Mouse (Mus musculus) spleen, adult 2 months (tissue): ENCODE measurements around the gene Egfem1.

Experiments
- CTCF ChIP-seq: fragments of 200-500 bp; IDR thresholded peaks from 2 replicates; pipeline ENCODE4 v1.5.1; 2011; ENCODE audit warnings: mild to moderate bottlenecking, inconsistent platforms; ENCODE audit not compliant: insufficient read depth, insufficient read length, insufficient replicate concordance; ENCODE audit errors: extremely low read depth
- POLR2A ChIP-seq: fragments of 200-500 bp; IDR thresholded peaks from 2 replicates; pipeline ENCODE4 v1.6.1; 2011; ENCODE audit warnings: low read depth, low read length, inconsistent platforms

GRCm38 (mm10) chr3:29539902-29540301, 458.1 kb downstream of the Egfem1 start:
- no peak for TF ChIP-seq POLR2A
- no peak for TF ChIP-seq CTCF
